Mouse (Mus musculus): ENCODE measurements at regions not wholly inside any gene's neighbourhood (a gene's known extent, or its start where the extent isn't known, plus 50 kb on each side); places are given as distances from the start of the nearest gene placed in this dataset.
A peak's percentile ranks its signal among the peaks of the same experiment; 100 is the strongest.
"Not testable (repeated sequence)": the region's sequence is repeated elsewhere in the genome, so short reads cannot be mapped to it uniquely, and the experiment has no call there.

GRCm38 (mm10) chr4:79471013-79471412 lies 1259.3 kb upstream of the Ptprd start:
- DNase-seq (ENCODE audit: low spot score in 2 of 2) = not testable (repeated sequence)

- DNase-seq (ENCODE audit: low spot score in 2 of 2) = peak; percentile 6 to 7
Observed at GRCm38 (mm10) chr4:79463546-79463945, 1251.8 kb upstream of the Ptprd start.
